Mouse (Mus musculus): ENCODE data around the gene Tbc1d8. TPM values are rescaled to one million over a fixed set of nuclear protein-coding genes. Genes with fewer than 3 reads are reported as not detected.

Gene Tbc1d8
- 9.3 and 11.7 TPM in 2 replicates for polyA plus RNA-seq (2015; fragmentation: Nextera tagmentation; extraction: Ambion mirVana)

GRCm38 (mm10) chr1:39478057-39478895 is at the start of gene Tbc1d8:
Tbc1d8 (minus strand) TSS chr1:39478755.

GRCm38 (mm10) chr1:39367601-39368266 is 110.8 kb downstream of the Tbc1d8 start, which contains the start of gene Rpl31:
Rpl31 (plus strand) TSS chr1:39367842.

Other genes with a start within 250 kb of the Tbc1d8 start
- 601 and 632 TPM in 2 replicates for gene Rpl31, start 110.9 kb downstream of the Tbc1d8 start, polyA plus RNA-seq (2015; fragmentation: Nextera tagmentation; extraction: Ambion mirVana)
- 11.8 and 12.8 TPM in 2 replicates for gene Cnot11, start 56.2 kb upstream of the Tbc1d8 start, polyA plus RNA-seq (2015; fragmentation: Nextera tagmentation; extraction: Ambion mirVana)
- 21.2 and 23.3 TPM in 2 replicates for gene Rnf149, start 98.7 kb upstream of the Tbc1d8 start, polyA plus RNA-seq (2015; fragmentation: Nextera tagmentation; extraction: Ambion mirVana)
- 0.02 TPM in 2 replicates for gene Creg2, start 172.7 kb upstream of the Tbc1d8 start, polyA plus RNA-seq (2015; fragmentation: Nextera tagmentation; extraction: Ambion mirVana)
- gene Rfx8, start 242.2 kb upstream of the Tbc1d8 start, polyA plus RNA-seq (2015; fragmentation: Nextera tagmentation; extraction: Ambion mirVana): 0.22 TPM in 1 of 2 replicates, not detected in the other